Comparison of ENCODE assay signal across 19 mouse cellular contexts in genomic region chr17:80229396-80229795, GRCm38 (mm10). TPM values are rescaled to one million over a fixed set of nuclear protein-coding genes. Genes with fewer than 3 reads are reported as not detected.
A peak's percentile ranks its signal among the peaks of the same experiment; 100 is the strongest.
DNase-seq lines count a peak whose midpoint lies in the region; ATAC-seq lines count a peak whose summit lies in the region.
"Had no signal": no experiment of that assay in that cellular context is flagged by ENCODE, and none has a peak within 500 bp of the region (broad histone marks: within the 10 kb centered on the region; RNA-seq: fewer than 3 reads in every experiment).

No protein-coding gene starts in this region.

- no peak overlapping the region for H3K4me3 ChIP-seq in neural tube, embryonic 15.5 days (replicated peaks)
- H3K4me3 ChIP-seq: forebrain, embryonic 15.5 days; hindbrain, embryonic 10.5 days; limb, embryonic 13.5 days had no signal

- no peak for ATAC-seq in neural tube, embryonic 15.5 days (ENCODE audit: low FRiP score)
- ATAC-seq: forebrain, embryonic 15.5 days; Patski had no signal

- peak; percentile 53 for DNase-seq in adrenal gland, adult 2 months
- no peak for DNase-seq in adrenal gland, postnatal 4 days (ENCODE audit: low spot score in 2 of 2)
- peak; percentile 85 for DNase-seq in heart, adult 11 months
- no peak for DNase-seq in heart, adult 9 months (ENCODE audit: low spot score in 2 of 2)
- peak; percentile 46 for DNase-seq in left cerebral cortex, postnatal 4 days
- DNase-seq in left cerebral cortex, postnatal 36 days (ENCODE audit: low spot score in 2 of 2): no peak
- peak; percentile 50 for DNase-seq in adrenal gland, postnatal 25 days
- DNase-seq: gastrocnemius, postnatal 25 days; kidney, adult 8-10 months; kidney, postnatal 4 days; thymus, adult 18-20 months had no signal

- WGBS in neural tube, embryonic 15.5 days: 81% methylated on average over 2 of the region's 2 CpGs

- no peak overlapping the region for H3K9ac ChIP-seq in neural tube, embryonic 15.5 days (replicated peaks)
- H3K9ac ChIP-seq: forebrain, embryonic 15.5 days; limb, embryonic 13.5 days; lung, embryonic 14.5 days had no signal

- H3K27me3 ChIP-seq in neural tube, embryonic 15.5 days (replicated peaks): no peaks in the 10 kb centered on the region
- H3K27me3 ChIP-seq: forebrain, embryonic 15.5 days; limb, embryonic 13.5 days; Patski had no signal

- H3K27ac ChIP-seq in neural tube, embryonic 15.5 days (replicated peaks): no peak overlapping the region
- H3K27ac ChIP-seq: forebrain, embryonic 15.5 days; hindbrain, embryonic 10.5 days; limb, embryonic 13.5 days had no signal

- intact Hi-C loops in left cerebral cortex, postnatal 4 days (cut with DNase I): no loop called here
- intact Hi-C loops in left cerebral cortex, postnatal 36 days (cut with DNase I): no loop called here

- no peak overlapping the region for H3K4me2 ChIP-seq in neural tube, embryonic 15.5 days
- H3K4me2 ChIP-seq: forebrain, embryonic 15.5 days; limb, embryonic 13.5 days; lung, embryonic 14.5 days had no signal

- H3K36me3 ChIP-seq in neural tube, embryonic 15.5 days: no peaks in the 10 kb centered on the region
- H3K36me3 ChIP-seq: forebrain, embryonic 15.5 days had no signal

- no peaks in the 10 kb centered on the region for H3K9me3 ChIP-seq in neural tube, embryonic 15.5 days (replicated peaks)
- H3K9me3 ChIP-seq: forebrain, embryonic 15.5 days; hindbrain, embryonic 10.5 days had no signal

- H3K4me1 ChIP-seq in neural tube, embryonic 15.5 days: peaks cover 13% of the 10 kb centered on the region
- H3K4me1 ChIP-seq: limb, embryonic 13.5 days had no signal

RNA-seq across cellular contexts. Expression of gene Gemin6, which starts 5.2 kb away (rescaled TPM):
- 1 to 10 TPM; 4.3 to 8.5 TPM for total RNA-seq in adrenal gland, adult 2 months (2021)
- 0.91 and 1.1 TPM in 2 replicates for polyA plus RNA-seq in adrenal gland, adult 2 months (2012; rRNA removed)
- 10 to 100 TPM; 11.0 to 12.0 TPM for total RNA-seq in adrenal gland, postnatal 4 days (2021)
- 1 to 10 TPM; 6.8 to 8.4 TPM for total RNA-seq in left cerebral cortex, postnatal 4 days (2021)
- 1 to 10 TPM; 6.2 to 6.6 TPM for total RNA-seq in left cerebral cortex, postnatal 36 days (2021)
- 10.4 and 11.1 TPM in 2 replicates for total RNA-seq in adrenal gland, postnatal 25 days (2021)
- 18.8 and 23.9 TPM in 2 replicates for polyA plus RNA-seq in neural tube, embryonic 15.5 days (2015; fragmentation: Nextera tagmentation; extraction: Ambion mirVana)

RNA-seq across cellular contexts. Expression of gene Ttc39d, which starts 22.1 kb away (rescaled TPM):
- total RNA-seq in adrenal gland, adult 2 months (2021): under 1 TPM in 1 of 2 experiments, not detected in 1; 0.14 TPM
- not detected in 2 replicates for polyA plus RNA-seq in adrenal gland, adult 2 months (2012; rRNA removed)
- under 1 TPM; 0.11 to 0.25 TPM for total RNA-seq in adrenal gland, postnatal 4 days (2021)
- total RNA-seq in left cerebral cortex, postnatal 4 days (2021): under 1 TPM in 1 of 2 experiments, not detected in 1; 0.28 TPM
- total RNA-seq in left cerebral cortex, postnatal 36 days (2021): under 1 TPM in 1 of 2 experiments, not detected in 1; 0.43 TPM
- 0.24 TPM in 1 of 2 replicates, not detected in the other for total RNA-seq in adrenal gland, postnatal 25 days (2021)
- polyA plus RNA-seq in neural tube, embryonic 15.5 days (2015; fragmentation: Nextera tagmentation; extraction: Ambion mirVana): 0.10 TPM in 1 of 2 replicates, not detected in the other
- total RNA-seq: gastrocnemius, postnatal 25 days; monocyte, adult 5-6 weeks; neutrophil, adult 5-6 weeks had no signal
- polyA plus RNA-seq: forebrain, embryonic 15.5 days; lung, embryonic 14.5 days had no signal

RNA-seq across cellular contexts. Expression of gene Srsf7, which starts 22.3 kb away (rescaled TPM):
- 100 to 1,000 TPM in 1 of 2 experiments, 10 to 100 TPM in 1; 87.8 to 101 TPM for total RNA-seq in adrenal gland, adult 2 months (2021)
- 9.7 and 9.8 TPM in 2 replicates for polyA plus RNA-seq in adrenal gland, adult 2 months (2012; rRNA removed)
- total RNA-seq in adrenal gland, postnatal 4 days (2021): 100 to 1,000 TPM; 172 to 192 TPM
- total RNA-seq in left cerebral cortex, postnatal 4 days (2021): 100 to 1,000 TPM; 179 to 182 TPM
- total RNA-seq in left cerebral cortex, postnatal 36 days (2021): 100 to 1,000 TPM in 1 of 2 experiments, 10 to 100 TPM in 1; 86.3 to 112 TPM
- 119 and 126 TPM in 2 replicates for total RNA-seq in adrenal gland, postnatal 25 days (2021)
- polyA plus RNA-seq in neural tube, embryonic 15.5 days (2015; fragmentation: Nextera tagmentation; extraction: Ambion mirVana): 356 and 410 TPM in 2 replicates

Comparison
In these comparisons a context has a peak if more than half of its experiments do, and no peak if none do; other contexts are left out.
1. DNase-seq: peak in adrenal gland, adult 2 months (single experiment), heart, adult 11 months (single experiment), left cerebral cortex, postnatal 4 days (single experiment) and adrenal gland, postnatal 25 days (single experiment); none in adrenal gland, postnatal 4 days (0 of 2), heart, adult 9 months (0 of 2) and left cerebral cortex, postnatal 36 days (0 of 2).